Mouse (Mus musculus) cortical plate, adult 2 months (tissue): ENCODE data around the gene Gsg1l. TPM values are rescaled to one million over a fixed set of nuclear protein-coding genes. Genes with fewer than 3 reads are reported as not detected.

Source experiments
- H3K27ac ChIP-seq: fragments of 200-500 bp; 2 replicates; pipeline ENCODE4 v1.5.1; 2012; ENCODE audit warnings: low read length, control low read depth, inconsistent platforms; ENCODE audit not compliant: insufficient read depth
- H3K4me1 ChIP-seq: fragments of 200-500 bp; 2 replicates; pipeline ENCODE4 v1.6.1; 2011; ENCODE audit warnings: low read length; ENCODE audit not compliant: control insufficient read depth, insufficient read depth
- H3K4me3 ChIP-seq: fragments of 200-500 bp; 2 replicates; pipeline ENCODE4 v1.5.1; 2011; ENCODE audit warnings: mild to moderate bottlenecking, low read length, control low read depth; ENCODE audit not compliant: insufficient read depth
- CTCF ChIP-seq: fragments of 200-500 bp; IDR thresholded peaks from 2 replicates; pipeline ENCODE4 v1.5.1; 2011; ENCODE audit warnings: mild to moderate bottlenecking, control low read depth, low read length; ENCODE audit not compliant: insufficient read depth; ENCODE audit errors: extremely low read depth
- POLR2A ChIP-seq: fragments of 200-500 bp; IDR thresholded peaks from 2 replicates; pipeline ENCODE4 v1.6.1; 2011; ENCODE audit warnings: mild to moderate bottlenecking, low read length, control low read depth; ENCODE audit not compliant: insufficient read depth; ENCODE audit errors: extremely low read depth
- polyA plus RNA-seq: library from polyadenylated mRNA; depleted of rRNA; stranded (reverse); fragments of >200 nt; gene quantifications from 2 replicates; pipeline ENCODE4 v1.2.3, GENCODE M21; 2012; rRNA removed

The Gsg1l gene
- polyA plus RNA-seq: 57.5 and 69.5 TPM in 2 replicates

DNA sequence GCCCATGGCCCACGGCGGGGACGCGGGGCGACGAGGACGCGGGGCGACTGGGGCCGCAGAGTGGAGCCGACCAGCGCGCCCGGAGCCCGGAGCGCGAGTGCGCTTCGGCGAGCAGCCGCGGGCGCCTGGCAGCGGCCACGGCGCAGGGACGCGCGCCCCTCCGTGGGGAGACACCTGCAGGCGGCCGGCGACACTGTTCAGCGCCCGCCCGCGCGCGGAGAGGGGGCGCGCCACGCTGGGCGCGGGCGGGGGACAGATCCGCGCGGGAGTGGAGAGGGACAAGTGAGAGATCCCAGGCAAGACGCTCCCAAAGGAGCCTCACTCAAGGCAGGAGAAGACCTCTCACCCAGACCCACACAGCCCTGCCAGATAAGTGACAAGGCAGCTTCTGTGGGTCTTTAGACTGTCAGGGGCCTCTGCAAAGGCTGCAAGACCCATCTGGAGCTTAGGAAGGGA, at the start of gene Gsg1l:
TSS of gene Gsg1l (minus strand) at position 126 of the 456 bp plus-strand sequence.
- TF ChIP-seq CTCF: no peak
- no peak for TF ChIP-seq POLR2A
- H3K27ac ChIP-seq: peak within 1 kb of the TSS; percentile 77
- H3K4me1 ChIP-seq: peaks cover 3% of the 10 kb centered on the region; the same call in 1 of the 2 replicates
- peak within 1 kb of the TSS; percentile 61 for H3K4me3 ChIP-seq

DNA sequence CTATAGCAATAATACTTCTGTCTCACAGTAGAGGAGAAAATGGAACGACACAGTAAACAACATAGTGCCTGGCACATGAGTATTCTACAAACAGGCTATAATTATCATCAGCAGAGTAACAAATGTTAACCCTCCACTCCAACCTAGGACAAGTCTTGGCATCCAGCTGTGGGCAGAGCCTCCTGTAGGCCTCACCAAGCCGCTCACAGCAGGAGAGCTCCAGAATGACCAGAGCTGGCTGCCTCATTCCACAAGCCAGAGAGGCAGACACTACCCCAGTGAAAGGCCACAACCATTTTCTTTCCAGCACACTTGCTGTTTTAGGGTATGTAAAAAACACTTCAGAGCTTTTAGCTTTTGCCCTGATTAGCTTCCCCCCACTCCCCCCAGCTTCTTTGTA, 45.5 kb upstream of the Gsg1l start:
- Histone ChIP-seq H3K4me3 (no peak overlapping the region), H3K4me1 (no peaks in the 10 kb centered on the region), H3K27ac (no peak overlapping the region)
- TF ChIP-seq POLR2A (no peak), CTCF (no peak)

DNA sequence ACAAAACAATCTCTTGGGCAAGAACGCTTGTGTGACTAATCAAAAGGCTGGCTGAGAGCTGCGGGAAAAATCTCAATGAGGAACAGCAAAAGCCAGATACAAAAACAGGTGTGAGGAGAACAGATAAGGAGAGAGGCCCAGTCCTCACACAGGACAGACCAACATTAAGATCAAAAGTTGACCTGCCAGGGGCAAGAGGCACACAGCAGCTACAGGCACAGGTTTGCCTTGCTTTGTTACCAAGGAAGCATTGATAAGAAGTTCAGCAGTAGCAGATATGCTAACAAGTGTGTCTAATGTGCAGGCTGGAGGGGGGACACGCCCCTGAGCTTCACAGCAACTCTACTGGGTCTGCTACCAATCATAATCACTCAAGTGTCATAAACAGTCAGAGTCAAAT, 44.3 kb upstream of the Gsg1l start:
- no peak overlapping the region for H3K4me3 ChIP-seq
- TF ChIP-seq CTCF (no peak), POLR2A (no peak)
- no peak overlapping the region for H3K27ac ChIP-seq
- no peaks in the 10 kb centered on the region for H3K4me1 ChIP-seq

DNA sequence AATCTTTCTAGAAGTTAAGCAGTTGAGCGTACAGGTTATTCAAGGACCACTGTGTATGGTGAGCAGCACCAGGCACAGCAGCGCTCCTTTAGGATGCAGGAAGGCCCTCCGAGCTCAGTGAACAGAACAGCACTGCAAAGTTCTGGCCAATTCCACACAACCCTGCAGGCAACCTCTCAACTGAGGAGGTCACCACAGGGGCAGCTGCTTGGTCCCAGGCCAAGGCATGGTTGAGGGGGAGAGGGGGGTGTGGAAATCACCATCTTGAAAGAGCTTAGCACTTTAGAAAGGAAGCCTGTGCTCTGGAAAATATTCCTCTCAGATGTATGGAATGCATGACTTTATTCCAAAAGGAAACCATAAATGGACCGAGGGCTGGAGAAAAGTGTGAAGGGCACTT, 39.3 kb upstream of the Gsg1l start:
- Histone ChIP-seq H3K4me3 (no peak overlapping the region), H3K4me1 (no peaks in the 10 kb centered on the region), H3K27ac (no peak overlapping the region)
- TF ChIP-seq POLR2A: no peak
- no peak for TF ChIP-seq CTCF

DNA sequence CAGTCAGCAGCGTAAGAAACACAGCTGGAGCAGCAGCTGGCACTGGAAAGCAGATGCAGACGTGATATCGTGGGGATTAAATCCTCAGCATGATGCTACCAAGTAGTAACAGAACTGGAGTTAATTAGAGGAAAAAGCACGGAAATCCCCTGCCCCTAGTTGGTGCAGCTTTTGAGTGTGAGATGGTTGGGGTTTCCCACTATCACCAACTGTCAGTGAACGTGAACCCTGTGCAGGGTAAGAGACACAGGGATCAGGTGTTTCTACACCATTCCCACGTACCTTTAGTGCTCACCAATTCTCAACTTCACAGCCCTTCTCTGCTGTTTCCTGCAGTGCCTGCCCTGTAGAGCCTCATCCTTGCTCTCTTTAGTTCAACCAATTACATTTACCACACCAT, 37.6 kb upstream of the Gsg1l start:
- H3K4me1 ChIP-seq: no peaks in the 10 kb centered on the region
- TF ChIP-seq CTCF: no peak
- no peak for TF ChIP-seq POLR2A
- H3K27ac ChIP-seq: no peak overlapping the region
- no peak overlapping the region for H3K4me3 ChIP-seq

- Histone ChIP-seq H3K4me3 (no peak overlapping the region), H3K4me1 (no peaks in the 10 kb centered on the region; the same call in 1 of the 2 replicates), H3K27ac (no peak overlapping the region)
- TF ChIP-seq POLR2A (no peak), CTCF (no peak)
These were observed 31.1 kb upstream of the Gsg1l start for GRCm38 (mm10) chr7:126113263-126113662.

GRCm38 (mm10) chr7:126111230-126111629, 29.0 kb upstream of the Gsg1l start:
- Histone ChIP-seq H3K4me1 (no peaks in the 10 kb centered on the region; the same call in 1 of the 2 replicates), H3K27ac (no peak overlapping the region), H3K4me3 (no peak overlapping the region)
- no peak for TF ChIP-seq POLR2A
- no peak for TF ChIP-seq CTCF

DNA sequence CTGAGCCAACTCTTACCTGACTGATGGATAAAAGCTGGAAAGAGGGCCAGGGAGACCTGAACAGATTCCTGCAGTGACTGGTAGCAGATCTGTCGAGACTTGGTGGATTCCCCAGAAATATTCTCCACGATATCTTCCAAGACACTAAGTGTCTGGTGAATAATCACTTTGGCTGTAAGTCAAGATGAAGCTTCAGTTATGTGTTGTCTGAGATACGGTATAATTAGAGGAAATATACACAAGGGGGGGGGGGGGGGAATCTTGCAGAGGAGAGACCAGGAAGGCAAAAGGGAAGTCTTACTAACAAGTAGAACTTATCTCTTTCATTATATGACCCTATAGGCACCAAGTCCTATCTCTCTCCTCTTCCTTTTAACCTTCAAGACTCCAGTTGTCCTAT, 27.7 kb upstream of the Gsg1l start:
- Histone ChIP-seq H3K4me3 (no peak overlapping the region), H3K27ac (no peak overlapping the region), H3K4me1 (no peaks in the 10 kb centered on the region; the same call in 1 of the 2 replicates)
- no peak for TF ChIP-seq POLR2A
- TF ChIP-seq CTCF: no peak

GRCm38 (mm10) chr7:126100440-126100839, 18.2 kb upstream of the Gsg1l start:
- no peak for TF ChIP-seq CTCF
- no peak for TF ChIP-seq POLR2A
- no peak overlapping the region for H3K4me3 ChIP-seq
- no peak overlapping the region for H3K27ac ChIP-seq
- no peaks in the 10 kb centered on the region for H3K4me1 ChIP-seq

DNA sequence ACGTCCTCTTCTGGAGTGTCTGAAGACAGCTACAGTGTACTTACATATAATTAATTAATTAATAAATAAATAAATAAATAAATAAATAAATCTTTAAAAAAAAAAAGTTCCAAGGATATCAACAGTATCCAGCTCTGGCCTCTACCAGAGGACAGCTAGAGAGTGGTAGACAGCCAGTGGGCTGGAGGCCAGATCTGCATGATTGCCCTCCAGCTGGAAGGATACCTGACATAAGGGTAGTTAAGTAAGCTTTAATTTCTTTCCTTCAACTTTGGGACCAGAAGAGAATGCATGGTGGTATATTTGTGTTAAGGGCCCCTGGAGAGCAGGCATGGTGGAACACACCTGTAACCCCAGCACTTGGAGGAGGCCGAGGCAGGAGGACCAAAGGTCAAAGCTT, 17.6 kb upstream of the Gsg1l start:
- Histone ChIP-seq H3K4me3 (no peak overlapping the region), H3K27ac (no peak overlapping the region)
- no peak for TF ChIP-seq POLR2A
- no peak for TF ChIP-seq CTCF

GRCm38 (mm10) chr7:126099163-126099775, 17.1 kb upstream of the Gsg1l start:
- Histone ChIP-seq H3K27ac (no peak overlapping the region), H3K4me1 (no peaks in the 10 kb centered on the region), H3K4me3 (no peak overlapping the region)
- TF ChIP-seq POLR2A (no peak), CTCF (no peak)

More for the DNA sequence above, 17.6 kb upstream of the Gsg1l start:
- H3K4me1 ChIP-seq: no peaks in the 10 kb centered on the region
